In genomic region chr14:9449942-9450341, GRCm38 (mm10) we compare ENCODE assay signal across 8 mouse cellular contexts.
DNase-seq lines count a peak whose midpoint lies in the region; ATAC-seq lines count a peak whose summit lies in the region.
"Had no signal": no experiment of that assay in that cellular context is flagged by ENCODE, and none has a peak within 500 bp of the region (broad histone marks: within the 10 kb centered on the region; RNA-seq: fewer than 3 reads in every experiment).

No protein-coding gene starts in this region.

- H3K36me3 ChIP-seq in kidney, embryonic 14.5 days (ENCODE audit: control insufficient read depth, insufficient read depth, low read length), result no peaks in the 10 kb centered on the region
- H3K36me3 ChIP-seq: heart, embryonic 13.5 days had no signal

- no peak for ATAC-seq in kidney, embryonic 14.5 days (ENCODE audit: low FRiP score, low TSS enrichment)

- no peak overlapping the region for H3K4me2 ChIP-seq in kidney, embryonic 14.5 days (replicated peaks; ENCODE audit: low read depth, low read length)
- H3K4me2 ChIP-seq: heart, embryonic 13.5 days had no signal

- no peaks in the 10 kb centered on the region for H3K9me3 ChIP-seq in kidney, embryonic 14.5 days (ENCODE audit: control insufficient read depth, low read length)
- H3K9me3 ChIP-seq: heart, embryonic 13.5 days had no signal

- H3K4me3 ChIP-seq in kidney, embryonic 14.5 days (ENCODE audit: low read length), result no peak overlapping the region
- H3K4me3 ChIP-seq: heart, embryonic 13.5 days had no signal

- no peaks in the 10 kb centered on the region for H3K4me1 ChIP-seq in kidney, embryonic 14.5 days (ENCODE audit: control insufficient read depth, insufficient read depth, low read length)

- no peak overlapping the region for H3K9ac ChIP-seq in kidney, embryonic 14.5 days (ENCODE audit: low read depth, low read length)
- H3K9ac ChIP-seq: heart, embryonic 13.5 days had no signal

- WGBS in kidney, embryonic 14.5 days, result 44% methylated on average over 3 of the region's 3 CpGs

- H3K27me3 ChIP-seq in kidney, embryonic 14.5 days (ENCODE audit: control insufficient read depth, insufficient read depth, low read length), result no peaks in the 10 kb centered on the region
- H3K27me3 ChIP-seq: heart, embryonic 13.5 days had no signal

- no peak overlapping the region for H3K27ac ChIP-seq in kidney, embryonic 14.5 days (ENCODE audit: low read depth, low read length)
- H3K27ac ChIP-seq: heart, embryonic 13.5 days had no signal

- DNase-seq in kidney, postnatal 10 days, result peak; percentile 56
- DNase-seq in MN1 (ENCODE audit: low spot score), result peak; percentile 86
- DNase-seq in adrenal gland, adult 18-20 months (ENCODE audit: low spot score in 2 of 2), result peak; percentile 25 to 41
- peak; percentile 45 for DNase-seq in gastrocnemius, postnatal 25 days
- peak; percentile 20 to 57 for DNase-seq in lung, postnatal 4 days
- no peak for DNase-seq in spleen, adult 12 weeks (ENCODE audit: low spot score)
